Mouse (Mus musculus) testis, adult 2 months (tissue): ENCODE results near the gene Gtpbp6. TPM values are rescaled to one million over a fixed set of nuclear protein-coding genes. Genes with fewer than 3 reads are reported as not detected.
"Not testable (repeated sequence)": the region's sequence is repeated elsewhere in the genome, so short reads cannot be mapped to it uniquely, and the experiment has no call there.

Experiments
- H3K27ac ChIP-seq: fragments of 200-500 bp; 2 replicates; pipeline ENCODE4 v1.5.1; 2012; ENCODE audit warnings: low read depth, low read length; ENCODE audit not compliant: control insufficient read depth, insufficient read depth
- H3K27me3 ChIP-seq: fragments of 200-500 bp; 2 replicates; pipeline ENCODE4 v1.6.1; 2012; ENCODE audit warnings: mild to moderate bottlenecking, low read length, moderate library complexity; ENCODE audit not compliant: control insufficient read depth, insufficient read depth
- H3K36me3 ChIP-seq: fragments of 200-500 bp; 2 replicates; pipeline ENCODE4 v1.6.1; 2012; ENCODE audit warnings: mild to moderate bottlenecking, low read length; ENCODE audit not compliant: control insufficient read depth, insufficient read depth
- H3K4me1 ChIP-seq: fragments of 200-500 bp; 2 replicates; pipeline ENCODE4 v1.6.1; 2012; ENCODE audit warnings: low read length; ENCODE audit not compliant: control insufficient read depth, insufficient read depth
- H3K4me3 ChIP-seq: fragments of 200-500 bp; 2 replicates; pipeline ENCODE4 v1.5.1; 2012; ENCODE audit warnings: low read depth, mild to moderate bottlenecking, low read length, moderate library complexity, mixed read lengths; ENCODE audit not compliant: control insufficient read depth
- CTCF ChIP-seq: fragments of 200-500 bp; IDR thresholded peaks from 2 replicates; pipeline ENCODE4 v1.5.1; 2012; ENCODE audit warnings: low read depth, mild to moderate bottlenecking, inconsistent platforms, low read length, moderate library complexity; ENCODE audit not compliant: control insufficient read depth, insufficient read depth, insufficient replicate concordance
- POLR2A ChIP-seq: fragments of 200-500 bp; IDR thresholded peaks from 2 replicates; pipeline ENCODE4 v1.6.1; 2012; ENCODE audit warnings: low read depth, mild to moderate bottlenecking, inconsistent platforms, low read length, moderate library complexity; ENCODE audit not compliant: control insufficient read depth
- polyA plus RNA-seq: library from polyadenylated mRNA; depleted of rRNA; stranded (reverse); fragments of >200 nt; gene quantifications from 2 replicates; pipeline ENCODE4 v1.2.3, GENCODE M21; 2012; rRNA removed

Gene Gtpbp6
- polyA plus RNA-seq, 1 experiment: 13.9 TPM

GRCm38 (mm10) chr5:110094847-110095213 lies 13.2 kb downstream of the Gtpbp6 start:
- TF ChIP-seq CTCF: no peak
- H3K27me3 ChIP-seq: no peaks in the 10 kb centered on the region
- peaks cover under 1% of the 10 kb centered on the region; the same call in 1 of the 2 replicates for H3K4me1 ChIP-seq
- peak overlapping the region; percentile 1; the same call in 1 of the 2 replicates for H3K27ac ChIP-seq
- H3K4me3 ChIP-seq: peak overlapping the region; percentile 61; the same call in 1 of the 2 replicates
- no peaks in the 10 kb centered on the region for H3K36me3 ChIP-seq

DNA sequence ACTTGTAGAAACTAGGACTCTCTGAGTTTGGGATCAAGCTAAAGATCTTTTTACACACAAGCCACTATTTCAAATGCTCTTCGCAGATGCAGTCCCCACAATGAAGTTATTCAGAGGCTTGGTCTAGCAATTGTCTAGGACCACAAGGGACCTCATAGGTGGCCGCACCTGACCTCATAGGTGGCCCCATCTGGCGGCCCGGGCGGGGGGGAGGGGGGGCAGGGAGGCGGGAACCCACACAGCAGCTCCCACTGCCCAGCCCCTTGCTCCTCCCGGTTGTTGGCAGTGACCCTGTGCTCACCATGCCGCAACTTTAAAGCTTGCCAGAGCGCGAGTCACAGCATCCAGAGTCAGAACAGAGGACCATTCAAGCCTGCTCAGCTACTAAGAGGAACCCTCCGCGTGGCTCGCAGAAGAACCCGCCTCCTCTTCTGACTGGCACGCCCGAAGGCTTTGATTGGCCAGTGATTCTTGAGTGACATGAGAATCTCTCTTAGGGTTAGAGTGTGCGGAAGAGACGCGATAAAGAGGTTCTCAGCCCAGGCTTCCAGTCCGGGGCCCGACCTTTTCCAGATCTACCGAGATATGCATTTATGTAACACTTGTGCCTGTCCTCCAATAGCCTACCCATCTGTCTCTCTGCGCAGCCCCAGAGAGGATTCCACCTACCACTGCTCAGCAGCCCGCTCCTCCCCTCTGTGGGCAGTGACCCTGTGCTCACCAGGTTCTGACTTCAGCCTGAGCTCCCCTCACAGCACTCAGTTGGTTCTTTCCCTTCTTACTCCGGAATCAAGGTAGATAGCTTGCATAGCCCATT lies 13.8 kb downstream of the Gtpbp6 start, which contains the start of gene Gm35315:
Gene Gm35315 (minus strand): TSS at position 391 of the 817 bp plus-strand sequence.
- H3K27me3 ChIP-seq: no peaks in the 10 kb centered on the region
- H3K36me3 ChIP-seq: no peaks in the 10 kb centered on the region
- no peaks in the 10 kb centered on the region; the same call in 1 of the 2 replicates for H3K4me1 ChIP-seq
- peak within 1 kb of the TSS; percentile 1; the same call in 1 of the 2 replicates for H3K27ac ChIP-seq
- TF ChIP-seq POLR2A (no peak), CTCF (no peak)
- peak within 1 kb of the TSS; percentile 61 for H3K4me3 ChIP-seq

DNA sequence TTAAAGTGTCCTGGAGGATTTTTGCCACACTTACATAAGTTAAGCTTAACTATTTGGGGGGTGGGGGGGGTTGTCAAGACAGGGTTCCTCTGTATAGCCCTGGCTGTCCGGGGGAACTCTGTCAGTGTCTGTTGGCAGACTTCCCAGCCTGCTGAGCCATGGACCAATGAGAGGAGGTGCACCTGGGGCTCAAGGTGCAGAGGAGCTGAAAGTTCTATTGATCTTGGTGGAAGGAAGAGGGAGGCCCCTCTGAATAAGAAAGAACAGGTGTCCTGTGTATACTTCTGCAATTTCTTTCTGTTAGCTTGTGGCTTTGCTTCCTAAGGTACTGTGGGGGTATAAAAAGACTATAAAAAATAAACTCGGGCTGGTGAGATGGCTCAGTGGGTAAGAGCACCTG lies 16.5 kb downstream of the Gtpbp6 start:
- H3K4me1 ChIP-seq: no peaks in the 10 kb centered on the region; the same call in 1 of the 2 replicates
- H3K27ac ChIP-seq: no peak overlapping the region
- no peaks in the 10 kb centered on the region for H3K27me3 ChIP-seq
- no peak for TF ChIP-seq CTCF
- no peaks in the 10 kb centered on the region for H3K36me3 ChIP-seq
- H3K4me3 ChIP-seq: no peak overlapping the region

GRCm38 (mm10) chr5:110086161-110086866 lies 21.7 kb downstream of the Gtpbp6 start:
- Histone ChIP-seq H3K36me3 (no peaks in the 10 kb centered on the region), H3K4me3 (peak overlapping the region; percentile 54), H3K4me1 (peaks cover 6% of the 10 kb centered on the region), H3K27me3 (no peaks in the 10 kb centered on the region), H3K27ac (no peak overlapping the region)
- TF ChIP-seq POLR2A (peak; percentile 36; the same call in 1 of the 2 replicates), CTCF (no peak)

- no peaks in the 10 kb centered on the region for H3K27me3 ChIP-seq
- TF ChIP-seq POLR2A (no peak), CTCF (no peak)
- no peak overlapping the region for H3K4me3 ChIP-seq
- no peak overlapping the region for H3K27ac ChIP-seq
- H3K36me3 ChIP-seq: no peaks in the 10 kb centered on the region
- H3K4me1 ChIP-seq: peaks cover 6% of the 10 kb centered on the region
These were observed 25.0 kb downstream of the Gtpbp6 start for GRCm38 (mm10) chr5:110082961-110083360.

DNA sequence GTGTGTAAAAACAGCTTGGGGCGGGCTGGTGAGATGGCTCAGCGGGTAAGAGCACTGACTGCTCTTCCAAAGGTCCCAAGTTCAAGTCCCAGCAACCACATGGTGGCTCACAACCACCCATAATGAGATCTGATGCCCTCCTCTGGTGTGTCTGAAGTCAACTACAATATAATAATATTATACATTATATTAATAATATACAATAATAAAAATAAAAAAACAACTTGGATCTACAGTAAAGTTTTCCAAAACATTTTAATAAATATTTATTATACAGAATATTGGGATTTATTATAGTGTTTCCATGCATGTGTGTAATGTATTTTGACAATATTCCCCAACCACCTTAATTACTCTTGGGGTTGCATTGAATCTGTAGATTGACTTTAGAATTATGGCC lies 35.6 kb downstream of the Gtpbp6 start, which contains the start of gene Gm17655:
Gene Gm17655 (minus strand): TSS at position 101 of the 400 bp plus-strand sequence.
- not testable (repeated sequence) for H3K4me3 ChIP-seq, H3K27me3 ChIP-seq, H3K4me1 ChIP-seq, H3K27ac ChIP-seq, H3K36me3 ChIP-seq

DNA sequence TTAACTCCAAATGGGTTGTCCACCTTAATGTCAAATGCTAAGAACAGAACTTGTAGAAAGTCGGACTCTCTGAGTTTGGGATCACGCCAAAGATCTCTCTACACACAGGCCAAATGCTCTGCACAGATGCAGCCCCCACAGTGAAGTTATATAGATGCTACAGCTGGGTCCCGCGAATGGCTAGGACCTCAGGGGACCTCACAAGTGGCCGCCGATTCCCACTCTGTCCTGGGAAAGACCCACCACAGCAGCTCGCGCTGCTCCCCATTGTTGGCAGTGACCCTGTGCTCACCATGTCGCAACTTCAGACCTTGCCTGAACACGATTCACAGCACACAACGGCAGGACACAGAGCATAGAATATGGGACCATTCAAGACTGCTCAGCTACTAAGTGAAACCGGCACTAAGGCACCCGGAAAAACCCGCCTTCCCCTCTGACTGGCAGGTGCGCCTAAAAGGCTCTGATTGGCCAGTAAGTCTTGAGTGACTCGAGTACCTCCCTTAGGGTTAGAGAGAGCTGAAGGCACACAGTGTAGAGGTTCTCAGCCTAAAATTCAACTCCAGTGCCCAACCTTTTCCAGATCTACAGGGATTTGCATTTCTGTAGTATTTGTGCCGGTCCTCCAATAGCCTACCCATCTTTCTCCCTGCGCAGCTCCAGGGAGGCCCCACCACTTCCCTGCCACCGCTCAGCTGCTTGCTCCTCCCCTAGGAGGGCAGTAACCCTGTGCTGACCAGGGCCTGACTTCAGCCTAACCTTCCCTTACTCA lies 50.2 kb downstream of the Gtpbp6 start:
- Histone ChIP-seq H3K27me3 (no peaks in the 10 kb centered on the region), H3K36me3 (no peaks in the 10 kb centered on the region), H3K4me3 (peak overlapping the region; percentile 90), H3K27ac (peak overlapping the region; percentile 75), H3K4me1 (peaks cover 2% of the 10 kb centered on the region; the same call in 1 of the 2 replicates)
- no peak; the same call in 1 of the 2 replicates for TF ChIP-seq POLR2A
- TF ChIP-seq CTCF: no peak

Other genes with a start within 250 kb of the Gtpbp6 start
- 1.3 and 16.8 TPM in 2 replicates for gene Gm15446, start 184.8 kb downstream of the Gtpbp6 start, polyA plus RNA-seq
- 4.4 and 7.7 TPM in 2 replicates for gene Zfp932, start 111.7 kb downstream of the Gtpbp6 start, polyA plus RNA-seq
- gene Gm17655, start 35.7 kb downstream of the Gtpbp6 start, polyA plus RNA-seq: 0.07 and 0.14 TPM in 2 replicates
- 0.08 and 0.17 TPM in 2 replicates for gene Gm35315, start 13.8 kb downstream of the Gtpbp6 start, polyA plus RNA-seq
- 1.1 and 1.2 TPM in 2 replicates for gene Plcxd1, start 8.2 kb downstream of the Gtpbp6 start, polyA plus RNA-seq
- gene Zfp605, start 1.9 kb upstream of the Gtpbp6 start, polyA plus RNA-seq: 0.16 and 0.25 TPM in 2 replicates
- 78.5 and 79.3 TPM in 2 replicates for gene Chfr, start 27.6 kb upstream of the Gtpbp6 start, polyA plus RNA-seq
- gene Golga3, start 68.5 kb upstream of the Gtpbp6 start, polyA plus RNA-seq: 37.4 and 40.8 TPM in 2 replicates
- gene Ankle2, start 122.8 kb upstream of the Gtpbp6 start, polyA plus RNA-seq: 10.1 and 10.6 TPM in 2 replicates
- 16.0 and 17.4 TPM in 2 replicates for gene Pgam5, start 161.7 kb upstream of the Gtpbp6 start, polyA plus RNA-seq
- 6.4 and 7.6 TPM in 2 replicates for gene Pxmp2, start 178.0 kb upstream of the Gtpbp6 start, polyA plus RNA-seq
- 36.1 and 37.2 TPM in 2 replicates for gene Pole, start 178.1 kb upstream of the Gtpbp6 start, polyA plus RNA-seq
- 70.2 and 93.7 TPM in 2 replicates for gene P2rx2, start 235.0 kb upstream of the Gtpbp6 start, polyA plus RNA-seq
- gene Lrcol1, start 236.5 kb upstream of the Gtpbp6 start, polyA plus RNA-seq: 0.93 and 1.8 TPM in 2 replicates